14 mouse cellular contexts compared by ENCODE assay signal in genomic region chr8:46736260-46736659, GRCm38 (mm10). TPM values are rescaled to one million over a fixed set of nuclear protein-coding genes. Genes with fewer than 3 reads are reported as not detected.
DNase-seq lines count a peak whose midpoint lies in the region; ATAC-seq and TF ChIP-seq lines count a peak whose summit lies in the region.
"Had no signal": no experiment of that assay in that cellular context is flagged by ENCODE, and none has a peak within 500 bp of the region (broad histone marks: within the 10 kb centered on the region; RNA-seq: fewer than 3 reads in every experiment).

No protein-coding gene starts in this region.

- H3K27ac ChIP-seq in intestine, postnatal 0 days (ENCODE audit: low read depth, low read length), result no peak overlapping the region
- no peak overlapping the region for H3K27ac ChIP-seq in intestine, embryonic 15.5 days
- H3K27ac ChIP-seq in hindbrain, embryonic 13.5 days, result no peak overlapping the region
- H3K27ac ChIP-seq in heart, embryonic 10.5 days, result no peak overlapping the region
- H3K27ac ChIP-seq: embryonic facial prominence, embryonic 15.5 days; hindbrain, embryonic 12.5 days; kidney, embryonic 15.5 days; limb, embryonic 13.5 days had no signal

- no peak overlapping the region for H3K9ac ChIP-seq in intestine, postnatal 0 days (ENCODE audit: low read depth, low read length)
- H3K9ac ChIP-seq in intestine, embryonic 15.5 days, result no peak overlapping the region
- no peak overlapping the region for H3K9ac ChIP-seq in hindbrain, embryonic 13.5 days
- H3K9ac ChIP-seq: embryonic facial prominence, embryonic 15.5 days; hindbrain, embryonic 12.5 days; kidney, embryonic 15.5 days; limb, embryonic 13.5 days had no signal

- DNase-seq in thymus, postnatal 4 days, result peak; percentile 61
- DNase-seq in thymus, postnatal 25 days, result no peak
- peak; percentile 44 for DNase-seq in NIH3T3 (ENCODE audit: low read depth)
- DNase-seq in heart, embryonic 10.5 days (ENCODE audit: low spot score), result no peak
- DNase-seq: heart, adult 18-20 months; lung, postnatal 4 days; right cerebral cortex, postnatal 25 days had no signal

- 84% methylated on average over 3 of the region's 3 CpGs for WGBS in intestine, postnatal 0 days
- WGBS in intestine, embryonic 15.5 days, result 78% methylated on average over 3 of the region's 3 CpGs
- 77% methylated on average over 3 of the region's 3 CpGs for whole genome bisulfite sequencing in hindbrain, embryonic 13.5 days
- WGBS in heart, embryonic 10.5 days, result 71% methylated on average over 3 of the region's 3 CpGs

- no peak for ATAC-seq in intestine, postnatal 0 days
- ATAC-seq in intestine, embryonic 15.5 days, result no peak
- ATAC-seq in hindbrain, embryonic 13.5 days (ENCODE audit: low FRiP score), result no peak

- H3K27me3 ChIP-seq in intestine, postnatal 0 days (replicated peaks; ENCODE audit: control insufficient read depth, insufficient read depth, low read length), result no peaks in the 10 kb centered on the region
- no peaks in the 10 kb centered on the region for H3K27me3 ChIP-seq in intestine, embryonic 15.5 days (replicated peaks)
- H3K27me3 ChIP-seq in hindbrain, embryonic 13.5 days, result 0 out of 2 replicates have a peak, but pooled peaks cover 2% of the 10 kb centered on the region
- no peaks in the 10 kb centered on the region for H3K27me3 ChIP-seq in heart, embryonic 10.5 days (ENCODE audit: insufficient read depth, poor library complexity, severe bottlenecking)
- H3K27me3 ChIP-seq: embryonic facial prominence, embryonic 15.5 days; hindbrain, embryonic 12.5 days; kidney, embryonic 15.5 days; limb, embryonic 13.5 days had no signal

- TF ChIP-seq CTCF in intestine, postnatal 0 days (IDR thresholded peaks at IDR 0.05; ENCODE audit: low read depth), result peak; percentile 56

- H3K4me2 ChIP-seq in intestine, postnatal 0 days (replicated peaks; ENCODE audit: low read depth), result no peak overlapping the region
- H3K4me2 ChIP-seq in intestine, embryonic 15.5 days (replicated peaks), result no peak overlapping the region
- H3K4me2 ChIP-seq in hindbrain, embryonic 13.5 days, result no peak overlapping the region
- H3K4me2 ChIP-seq: embryonic facial prominence, embryonic 15.5 days; hindbrain, embryonic 12.5 days; kidney, embryonic 15.5 days; limb, embryonic 13.5 days had no signal

- no peaks in the 10 kb centered on the region for H3K36me3 ChIP-seq in intestine, postnatal 0 days (ENCODE audit: control insufficient read depth, insufficient read depth)
- H3K36me3 ChIP-seq in intestine, embryonic 15.5 days, result no peaks in the 10 kb centered on the region
- H3K36me3 ChIP-seq in hindbrain, embryonic 13.5 days, result no peaks in the 10 kb centered on the region
- no peaks in the 10 kb centered on the region for H3K36me3 ChIP-seq in heart, embryonic 10.5 days
- H3K36me3 ChIP-seq: embryonic facial prominence, embryonic 15.5 days; hindbrain, embryonic 12.5 days; kidney, embryonic 15.5 days had no signal

- H3K4me1 ChIP-seq in intestine, postnatal 0 days (replicated peaks; ENCODE audit: control insufficient read depth, insufficient read depth, low read length), result no peaks in the 10 kb centered on the region
- peaks cover 7% of the 10 kb centered on the region for H3K4me1 ChIP-seq in intestine, embryonic 15.5 days (replicated peaks)
- H3K4me1 ChIP-seq in hindbrain, embryonic 13.5 days (replicated peaks), result peaks cover 9% of the 10 kb centered on the region; the same call in 1 of the 2 replicates
- peaks cover 14% of the 10 kb centered on the region for H3K4me1 ChIP-seq in heart, embryonic 10.5 days

- no peaks in the 10 kb centered on the region for H3K9me3 ChIP-seq in intestine, postnatal 0 days (ENCODE audit: control insufficient read depth)
- no peaks in the 10 kb centered on the region for H3K9me3 ChIP-seq in intestine, embryonic 15.5 days
- H3K9me3 ChIP-seq in hindbrain, embryonic 13.5 days, result no peaks in the 10 kb centered on the region
- H3K9me3 ChIP-seq in heart, embryonic 10.5 days, result no peaks in the 10 kb centered on the region
- H3K9me3 ChIP-seq: embryonic facial prominence, embryonic 15.5 days; hindbrain, embryonic 12.5 days had no signal

- no peak overlapping the region for H3K4me3 ChIP-seq in intestine, postnatal 0 days (ENCODE audit: low read depth, low read length)
- no peak overlapping the region for H3K4me3 ChIP-seq in intestine, embryonic 15.5 days (replicated peaks)
- no peak overlapping the region for H3K4me3 ChIP-seq in hindbrain, embryonic 13.5 days
- H3K4me3 ChIP-seq in heart, embryonic 10.5 days, result no peak overlapping the region
- H3K4me3 ChIP-seq: embryonic facial prominence, embryonic 15.5 days; hindbrain, embryonic 12.5 days; kidney, embryonic 15.5 days; limb, embryonic 13.5 days had no signal

RNA-seq across cellular contexts. Expression of gene Irf2, which starts 3.3 kb away (rescaled TPM):
- polyA plus RNA-seq in intestine, postnatal 0 days (2015; fragmentation: Nextera tagmentation; extraction: Ambion mirVana), result 43.3 and 46.2 TPM in 2 replicates
- polyA plus RNA-seq in intestine, embryonic 15.5 days (2015; fragmentation: Nextera tagmentation; extraction: Ambion mirVana), result 26.6 and 34.7 TPM in 2 replicates
- polyA plus RNA-seq in hindbrain, embryonic 13.5 days (2015; fragmentation: Nextera tagmentation; extraction: Ambion mirVana), result 9.3 and 11.6 TPM in 2 replicates
- polyA plus RNA-seq in heart, embryonic 10.5 days (2016; fragmentation: Nextera tagmentation; extraction: Ambion mirVana), result 8.9 and 10.9 TPM in 2 replicates

Comparison
In these comparisons a context has a peak if more than half of its experiments do, and no peak if none do; other contexts are left out.
1. DNase-seq: peak in thymus, postnatal 4 days (single experiment) and NIH3T3 (single experiment); none in thymus, postnatal 25 days (single experiment) and heart, embryonic 10.5 days (single experiment).